Mouse (Mus musculus): ENCODE measurements around the gene Psmc5. TPM values are rescaled to one million over a fixed set of nuclear protein-coding genes. Genes with fewer than 3 reads are reported as not detected.

The Psmc5 gene
- polyA plus RNA-seq, 1 experiment = 64.0 TPM

DNA sequence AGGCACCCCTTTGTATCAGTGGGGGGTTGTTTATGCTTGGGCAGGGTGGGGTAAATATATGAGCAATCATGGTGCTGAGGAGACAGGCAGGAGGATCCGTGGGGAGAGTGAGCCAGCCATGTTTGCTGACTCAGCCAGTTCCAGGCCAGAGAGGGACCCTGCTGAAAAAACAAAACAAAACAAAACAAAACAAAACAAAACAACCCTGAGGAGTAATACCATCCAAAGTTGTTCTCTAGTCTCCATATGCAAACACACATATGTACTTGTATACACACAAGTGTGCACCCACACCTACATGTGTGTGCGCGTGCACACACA lies 50.1 kb downstream of the Psmc5 start:
- DNase-seq (ENCODE audit: low read depth) = no peak

DNA sequence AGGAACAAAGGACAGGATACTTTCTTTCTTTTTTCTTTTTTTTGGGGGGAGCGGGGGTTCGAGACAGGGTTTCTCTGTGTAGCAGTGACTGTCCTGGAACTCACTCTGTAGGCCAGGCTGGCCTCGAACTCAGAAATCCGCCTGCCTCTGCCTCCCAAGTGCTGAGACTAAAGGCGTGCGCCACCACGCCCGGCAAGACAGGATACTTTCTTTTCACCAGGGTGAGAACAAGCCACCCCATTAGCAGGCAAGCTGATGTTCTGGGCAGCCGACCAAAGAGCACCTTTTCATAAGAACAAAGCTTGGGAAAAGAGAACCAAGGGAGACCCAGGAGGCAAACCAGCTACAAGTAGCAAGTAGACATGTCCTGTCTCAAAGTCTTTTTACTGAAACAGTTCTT lies 50.8 kb downstream of the Psmc5 start:
- no peak for DNase-seq (ENCODE audit: low read depth)

DNA sequence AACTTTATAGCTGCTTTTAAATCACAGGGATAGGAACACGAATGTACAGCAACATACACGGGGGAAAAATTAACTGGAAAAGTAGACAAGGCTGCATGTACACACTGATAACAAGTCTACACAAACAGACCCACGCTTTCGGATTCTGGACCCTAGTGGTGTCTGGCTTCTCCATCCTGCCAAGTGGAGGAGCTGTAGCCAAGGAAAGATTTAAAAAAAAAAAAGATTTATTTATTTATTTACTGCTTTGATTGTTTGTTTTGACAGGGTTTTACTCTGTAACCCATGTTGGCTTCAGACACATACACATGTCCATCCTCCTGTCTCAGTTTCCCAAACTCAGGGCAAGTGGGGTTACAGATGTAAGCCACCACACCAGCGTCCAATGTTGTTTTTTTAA lies 51.5 kb downstream of the Psmc5 start:
- DNase-seq (ENCODE audit: low read depth) = no peak

DNA sequence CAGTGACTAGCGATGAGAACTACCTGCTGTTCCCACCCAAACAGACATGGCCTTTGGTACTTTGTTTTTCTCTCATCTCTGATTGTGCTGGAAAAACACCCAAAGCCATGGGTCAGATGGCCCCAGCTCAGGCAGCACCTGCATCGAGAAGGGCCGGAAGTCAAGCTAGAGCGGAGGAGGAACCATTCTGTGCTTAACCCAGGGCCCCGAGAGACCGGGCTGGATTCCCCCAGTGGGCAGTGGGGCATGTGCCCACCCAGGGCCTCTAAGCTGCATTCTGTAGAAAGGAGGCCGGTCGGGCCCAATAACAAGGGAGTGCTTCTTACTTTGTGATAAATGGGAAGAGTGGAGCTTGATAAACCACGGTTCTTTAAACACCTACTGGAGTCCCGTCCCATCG lies 52.2 kb downstream of the Psmc5 start:
- no peak for DNase-seq (ENCODE audit: low read depth)

DNA sequence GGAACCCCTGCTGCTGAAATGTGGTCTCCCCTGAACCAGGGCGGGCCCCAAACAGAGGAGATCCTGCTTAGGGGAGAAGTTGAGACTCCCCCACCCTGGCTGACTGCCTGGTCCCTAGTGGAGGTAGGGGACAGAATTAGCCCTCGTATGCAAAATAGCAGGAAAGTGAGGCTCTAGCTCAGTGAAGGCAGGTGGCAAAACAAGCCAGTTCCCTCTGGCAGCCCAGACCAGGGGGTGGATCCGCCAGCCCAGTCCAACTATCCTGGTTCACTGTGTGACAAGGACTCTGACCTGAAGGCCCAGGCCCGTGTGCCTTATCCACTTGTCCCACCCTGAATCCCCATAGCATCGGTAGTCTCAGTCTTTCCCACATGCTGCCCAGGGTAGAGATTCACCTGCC lies 54.2 kb downstream of the Psmc5 start:
- DNase-seq (ENCODE audit: low read depth) = no peak

Other genes starting within 250 kb of the Psmc5 start
- 0.05 and 0.11 TPM in 2 replicates for gene Kcnh6, start 248.0 kb upstream of the Psmc5 start, polyA plus RNA-seq (2012; rRNA removed)
- 39.8 and 48.9 TPM in 2 replicates for gene Dcaf7, start 219.3 kb upstream of the Psmc5 start, polyA plus RNA-seq (2012; rRNA removed)
- 11.1 and 11.5 TPM in 2 replicates for gene Taco1, start 190.1 kb upstream of the Psmc5 start, polyA plus RNA-seq (2012; rRNA removed)
- 40.4 and 48.1 TPM in 2 replicates for gene Map3k3, start 171.5 kb upstream of the Psmc5 start, polyA plus RNA-seq (2012; rRNA removed)
- 2.0 TPM in 1 of 2 replicates, not detected in the other for gene Gm10840, start 95.3 kb upstream of the Psmc5 start, polyA plus RNA-seq (2012; rRNA removed)
- 32.5 and 36.3 TPM in 2 replicates for gene Limd2, start 95.3 kb upstream of the Psmc5 start, polyA plus RNA-seq (2012; rRNA removed)
- gene Strada, start 54.0 kb upstream of the Psmc5 start, polyA plus RNA-seq (2012; rRNA removed) = 35.8 and 38.6 TPM in 2 replicates
- gene Ccdc47, start 39.8 kb upstream of the Psmc5 start, polyA plus RNA-seq (2012; rRNA removed) = 17.7 and 19.2 TPM in 2 replicates
- gene Ddx42, start 39.2 kb upstream of the Psmc5 start, polyA plus RNA-seq (2012; rRNA removed) = 14.3 and 16.8 TPM in 2 replicates
- 24.3 and 30.3 TPM in 2 replicates for gene Ftsj3, start 75 bp upstream of the Psmc5 start, polyA plus RNA-seq (2012; rRNA removed)
- 115 and 116 TPM in 2 replicates for gene Smarcd2, start 16.8 kb downstream of the Psmc5 start, polyA plus RNA-seq (2012; rRNA removed)
- gene Tcam1, start 20.5 kb downstream of the Psmc5 start, polyA plus RNA-seq (2012; rRNA removed) = 0.45 and 0.61 TPM in 2 replicates
- not detected in 2 replicates for gene Gh, start 45.7 kb downstream of the Psmc5 start, polyA plus RNA-seq (2012; rRNA removed)
- 3.2 and 3.8 TPM in 2 replicates for gene Cd79b, start 58.6 kb downstream of the Psmc5 start, polyA plus RNA-seq (2012; rRNA removed)
- 0.36 and 0.60 TPM in 2 replicates for gene Scn4a, start 97.1 kb downstream of the Psmc5 start, polyA plus RNA-seq (2012; rRNA removed)
- 5.3 and 11.3 TPM in 2 replicates for gene Prr29, start 109.3 kb downstream of the Psmc5 start, polyA plus RNA-seq (2012; rRNA removed)
- gene Icam2, start 131.9 kb downstream of the Psmc5 start, polyA plus RNA-seq (2012; rRNA removed) = 27.4 and 41.4 TPM in 2 replicates
- 52.6 and 66.8 TPM in 2 replicates for gene Ern1, start 231.7 kb downstream of the Psmc5 start, polyA plus RNA-seq (2012; rRNA removed)